ENCODE assay signal across 8 mouse cellular contexts in the genomic region with DNA sequence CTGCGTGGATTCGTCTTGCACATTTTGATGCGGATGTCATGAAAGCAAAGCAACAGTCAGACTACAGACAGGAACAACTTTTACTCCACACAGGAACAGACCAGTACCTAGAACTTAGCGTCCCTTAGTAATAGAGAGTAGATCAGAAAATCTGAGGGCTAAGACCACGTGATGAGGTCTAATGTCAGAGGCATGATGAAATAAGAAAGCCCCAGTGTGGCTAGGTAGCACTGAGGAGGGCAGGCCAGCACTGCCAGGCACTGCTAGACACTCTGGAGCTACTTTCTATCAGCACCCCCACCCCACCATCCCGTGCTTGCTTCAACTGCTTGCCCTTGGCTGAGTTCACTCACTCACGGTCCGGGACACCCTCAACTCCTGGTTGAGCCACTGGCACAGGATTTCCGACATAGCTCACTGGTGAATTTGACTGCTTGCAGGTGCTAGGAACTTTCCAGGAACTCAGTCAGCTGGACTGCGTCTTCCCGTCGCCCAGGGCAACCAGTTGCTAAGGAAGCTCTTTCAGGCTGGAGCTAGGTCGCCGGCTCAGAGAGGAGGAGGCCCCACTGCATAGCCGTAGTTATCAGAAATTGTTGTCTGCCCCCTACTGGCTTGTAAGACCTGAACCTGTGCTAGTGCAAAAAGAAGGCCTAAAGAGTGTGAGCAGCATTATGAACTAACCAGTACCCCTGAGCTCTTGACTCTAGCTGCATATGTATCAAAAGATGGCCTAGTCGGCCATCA. TPM values are rescaled to one million over a fixed set of nuclear protein-coding genes. Genes with fewer than 3 reads are reported as not detected.
A peak's percentile ranks its signal among the peaks of the same experiment; 100 is the strongest.
DNase-seq lines count a peak whose midpoint lies in the region; ATAC-seq lines count a peak whose summit lies in the region.

A gene (minus strand): TSS at position 510 of the 744 bp plus-strand sequence.

- H3K9ac ChIP-seq in embryonic facial prominence, embryonic 11.5 days (replicated peaks; ENCODE audit: low read length) = no peak within 1 kb of the TSS
- H3K9ac ChIP-seq in limb, embryonic 11.5 days (ENCODE audit: low read length) = no peak within 1 kb of the TSS
- H3K9ac ChIP-seq in midbrain, embryonic 12.5 days (replicated peaks) = no peak within 1 kb of the TSS

- WGBS in embryonic facial prominence, embryonic 11.5 days = 21% methylated on average over 16 of the region's 16 CpGs
- WGBS in limb, embryonic 11.5 days = 23% methylated on average over 15 of the region's 16 CpGs
- 28% methylated on average over 16 of the region's 16 CpGs for WGBS in midbrain, embryonic 12.5 days

- H3K9me3 ChIP-seq in erythroblast, embryonic 14.5 days (ENCODE audit: control insufficient read depth, low read length) = no peaks in the 10 kb centered on the region
- H3K9me3 ChIP-seq in embryonic facial prominence, embryonic 11.5 days (replicated peaks; ENCODE audit: control insufficient read depth, low read length) = no peaks in the 10 kb centered on the region
- no peaks in the 10 kb centered on the region for H3K9me3 ChIP-seq in limb, embryonic 11.5 days (ENCODE audit: control insufficient read depth, low read length)
- H3K9me3 ChIP-seq in midbrain, embryonic 12.5 days = no peaks in the 10 kb centered on the region

- DNase-seq in embryonic facial prominence, embryonic 11.5 days (ENCODE audit: low spot score) = peak; percentile 85
- peak; percentile 51 to 54 for DNase-seq in heart, adult 9 months (ENCODE audit: low spot score in 2 of 2)
- peak; percentile 62 to 72 for DNase-seq in kidney, adult 8-10 months
- peak; percentile 79 for DNase-seq in limb, embryonic 11.5 days (ENCODE audit: low spot score)
- peak; percentile 40 for DNase-seq in spleen, adult 12 weeks (ENCODE audit: low spot score)

- no peaks in the 10 kb centered on the region for H3K36me3 ChIP-seq in erythroblast, embryonic 14.5 days (ENCODE audit: control insufficient read depth)
- H3K36me3 ChIP-seq in embryonic facial prominence, embryonic 11.5 days (replicated peaks; ENCODE audit: control insufficient read depth, insufficient read depth, low read depth, low read length) = no peaks in the 10 kb centered on the region
- no peaks in the 10 kb centered on the region for H3K36me3 ChIP-seq in limb, embryonic 11.5 days (ENCODE audit: control insufficient read depth, insufficient read depth, low read length)
- no peaks in the 10 kb centered on the region for H3K36me3 ChIP-seq in midbrain, embryonic 12.5 days

- no peaks in the 10 kb centered on the region for H3K27me3 ChIP-seq in erythroblast, embryonic 14.5 days (ENCODE audit: control insufficient read depth)
- H3K27me3 ChIP-seq in embryonic facial prominence, embryonic 11.5 days (ENCODE audit: control insufficient read depth, insufficient read depth, low read length) = no peaks in the 10 kb centered on the region
- no peaks in the 10 kb centered on the region for H3K27me3 ChIP-seq in limb, embryonic 11.5 days (ENCODE audit: control insufficient read depth, insufficient read depth, low read length)
- no peaks in the 10 kb centered on the region for H3K27me3 ChIP-seq in midbrain, embryonic 12.5 days

- no peak for ATAC-seq in erythroblast, adult 5-6 weeks (replicated peaks; ENCODE audit: low FRiP score, poor library complexity, severe bottlenecking)
- peak; percentile 98 for ATAC-seq in embryonic facial prominence, embryonic 11.5 days (replicated peaks; ENCODE audit: insufficient number of reproducible peaks, low FRiP score, low TSS enrichment, low read depth)
- ATAC-seq in limb, embryonic 11.5 days (ENCODE audit: insufficient number of reproducible peaks, low FRiP score, low TSS enrichment, low read depth) = peak; percentile 92
- ATAC-seq in midbrain, embryonic 12.5 days (ENCODE audit: low FRiP score, low read depth) = peak; percentile 96

- H3K27ac ChIP-seq in embryonic facial prominence, embryonic 11.5 days (replicated peaks; ENCODE audit: low read depth, low read length) = no peak within 1 kb of the TSS
- H3K27ac ChIP-seq in limb, embryonic 11.5 days (replicated peaks; ENCODE audit: low read depth, low read length) = no peak within 1 kb of the TSS
- H3K27ac ChIP-seq in midbrain, embryonic 12.5 days (replicated peaks) = no peak within 1 kb of the TSS

- peak within 1 kb of the TSS; percentile 25 for H3K4me3 ChIP-seq in erythroblast, embryonic 14.5 days (replicated peaks)
- no peak within 1 kb of the TSS; the same call in 1 of the 2 replicates for H3K4me3 ChIP-seq in embryonic facial prominence, embryonic 11.5 days (ENCODE audit: low read depth, low read length)
- H3K4me3 ChIP-seq in limb, embryonic 11.5 days (ENCODE audit: low read depth, low read length) = peak within 1 kb of the TSS; percentile 9; the same call in 1 of the 2 replicates
- peak within 1 kb of the TSS; percentile 27 for H3K4me3 ChIP-seq in midbrain, embryonic 12.5 days

- H3K4me1 ChIP-seq in erythroblast, embryonic 14.5 days (ENCODE audit: control insufficient read depth) = no peaks in the 10 kb centered on the region
- H3K4me1 ChIP-seq in embryonic facial prominence, embryonic 11.5 days (ENCODE audit: control insufficient read depth, insufficient read depth, low read length) = no peaks in the 10 kb centered on the region
- H3K4me1 ChIP-seq in limb, embryonic 11.5 days (ENCODE audit: control insufficient read depth, insufficient read depth, low read length) = no peaks in the 10 kb centered on the region
- no peaks in the 10 kb centered on the region for H3K4me1 ChIP-seq in midbrain, embryonic 12.5 days

- H3K4me2 ChIP-seq in embryonic facial prominence, embryonic 11.5 days (ENCODE audit: low read depth, low read length) = peak within 1 kb of the TSS; percentile 37
- H3K4me2 ChIP-seq in limb, embryonic 11.5 days (ENCODE audit: low read depth, severe bottlenecking) = peak within 1 kb of the TSS; percentile 8; the same call in 1 of the 2 replicates
- peak within 1 kb of the TSS; percentile 42 for H3K4me2 ChIP-seq in midbrain, embryonic 12.5 days (replicated peaks)

RNA-seq across cellular contexts. Expression of the gene that starts here (rescaled TPM):
- not detected in 2 replicates for polyA plus RNA-seq in erythroblast, embryonic 14.5 days (2012)
- 0.58 and 0.84 TPM in 2 replicates for total RNA-seq in erythroblast, adult 5-6 weeks (2015; ENCODE audit: low replicate concordance)
- not detected in 2 replicates for total RNA-seq in erythroblast, adult 5-6 weeks (2017; ENCODE audit: low replicate concordance)
- polyA plus RNA-seq in embryonic facial prominence, embryonic 11.5 days (2014; fragmentation: Nextera tagmentation; extraction: Ambion mirVana) = 0.42 and 0.79 TPM in 2 replicates
- polyA plus RNA-seq in limb, embryonic 11.5 days (2014; fragmentation: Nextera tagmentation; extraction: Ambion mirVana) = 0.09 and 0.19 TPM in 2 replicates
- polyA plus RNA-seq in midbrain, embryonic 12.5 days (2016; fragmentation: Nextera tagmentation; extraction: Ambion mirVana) = 0.27 and 0.85 TPM in 2 replicates

Comparison
In these comparisons a context has a peak if more than half of its experiments do, and no peak if none do; other contexts are left out.
1. Peak in DNase-seq, ATAC-seq and H3K4me2 ChIP-seq in embryonic facial prominence, embryonic 11.5 days; RNA of the gene not detected or under 1 TPM.
2. Peak in DNase-seq, ATAC-seq, H3K4me3 ChIP-seq and H3K4me2 ChIP-seq in limb, embryonic 11.5 days; RNA of the gene not detected or under 1 TPM.
3. Peak in ATAC-seq, H3K4me3 ChIP-seq and H3K4me2 ChIP-seq in midbrain, embryonic 12.5 days; RNA of the gene not detected or under 1 TPM.